Mouse (Mus musculus): ENCODE measurements around the gene Lrrc7. TPM values are rescaled to one million over a fixed set of nuclear protein-coding genes. Genes with fewer than 3 reads are reported as not detected.

The Lrrc7 gene
- polyA plus RNA-seq, 1 experiment from 2014 or later = 0.11 TPM

GRCm38 (mm10) chr3:158375885-158376284 is 186.1 kb downstream of the Lrrc7 start:
- peak; percentile 12 for DNase-seq (ENCODE audit: low spot score)
- no peaks in the 10 kb centered on the region for H3K36me3 ChIP-seq (ENCODE audit: insufficient read depth, low read length)
- peak; percentile 64 for TF ChIP-seq CTCF (IDR thresholded peaks at IDR 0.05; ENCODE audit: low read depth)
- WGBS = 0% methylated on average over 1 of the region's 1 CpGs
- H3K27me3 ChIP-seq (ENCODE audit: insufficient read depth, low read length) = no peaks in the 10 kb centered on the region
- no peaks in the 10 kb centered on the region for H3K9me3 ChIP-seq (replicated peaks; ENCODE audit: low read length)
- no peak overlapping the region for H3K27ac ChIP-seq
- H3K4me2 ChIP-seq (ENCODE audit: low read length) = no peak overlapping the region
- H3K4me1 ChIP-seq (replicated peaks; ENCODE audit: insufficient read depth, low read length) = no peaks in the 10 kb centered on the region
- H3K4me3 ChIP-seq (replicated peaks; ENCODE audit: low read depth, low read length) = no peak overlapping the region
- no peak overlapping the region for H3K9ac ChIP-seq (ENCODE audit: low read depth, low read length)
- ATAC-seq (replicated peaks; ENCODE audit: low FRiP score, low read depth) = no peak

- no peak for ATAC-seq (replicated peaks; ENCODE audit: low FRiP score, low read depth)
- H3K4me1 ChIP-seq (replicated peaks; ENCODE audit: insufficient read depth, low read length) = no peaks in the 10 kb centered on the region
- no peaks in the 10 kb centered on the region for H3K9me3 ChIP-seq (replicated peaks; ENCODE audit: low read length)
- no peaks in the 10 kb centered on the region for H3K27me3 ChIP-seq (ENCODE audit: insufficient read depth, low read length)
- no peak overlapping the region for H3K27ac ChIP-seq
- no peak for TF ChIP-seq CTCF (IDR thresholded peaks at IDR 0.05; ENCODE audit: low read depth)
- H3K4me2 ChIP-seq (ENCODE audit: low read length) = no peak overlapping the region
- no peaks in the 10 kb centered on the region for H3K36me3 ChIP-seq (ENCODE audit: insufficient read depth, low read length)
- 80% methylated on average over 3 of the region's 3 CpGs for whole genome bisulfite sequencing
- no peak overlapping the region for H3K4me3 ChIP-seq (replicated peaks; ENCODE audit: low read depth, low read length)
- H3K9ac ChIP-seq (ENCODE audit: low read depth, low read length) = no peak overlapping the region
- DNase-seq (ENCODE audit: low spot score) = no peak
These were observed 192.9 kb downstream of the Lrrc7 start for GRCm38 (mm10) chr3:158369169-158369568.

GRCm38 (mm10) chr3:158365801-158366200 is 196.2 kb downstream of the Lrrc7 start:
- ATAC-seq (replicated peaks; ENCODE audit: low FRiP score, low read depth) = no peak
- WGBS = 74% methylated on average over 3 of the region's 3 CpGs
- no peaks in the 10 kb centered on the region for H3K4me1 ChIP-seq (replicated peaks; ENCODE audit: insufficient read depth, low read length)
- no peaks in the 10 kb centered on the region for H3K36me3 ChIP-seq (ENCODE audit: insufficient read depth, low read length)
- H3K4me3 ChIP-seq (replicated peaks; ENCODE audit: low read depth, low read length) = no peak overlapping the region
- no peaks in the 10 kb centered on the region for H3K27me3 ChIP-seq (ENCODE audit: insufficient read depth, low read length)
- no peak for TF ChIP-seq CTCF (IDR thresholded peaks at IDR 0.05; ENCODE audit: low read depth)
- no peaks in the 10 kb centered on the region for H3K9me3 ChIP-seq (replicated peaks; ENCODE audit: low read length)
- no peak overlapping the region for H3K27ac ChIP-seq
- DNase-seq (ENCODE audit: low spot score) = no peak
- no peak overlapping the region for H3K4me2 ChIP-seq (ENCODE audit: low read length)
- no peak overlapping the region for H3K9ac ChIP-seq (ENCODE audit: low read depth, low read length)

- H3K9me3 ChIP-seq (replicated peaks; ENCODE audit: low read length) = no peaks in the 10 kb centered on the region
- H3K4me3 ChIP-seq (replicated peaks; ENCODE audit: low read depth, low read length) = no peak overlapping the region
- ATAC-seq (replicated peaks; ENCODE audit: low FRiP score, low read depth) = no peak
- DNase-seq (ENCODE audit: low spot score) = no peak
- H3K27ac ChIP-seq = no peak overlapping the region
- TF ChIP-seq CTCF (IDR thresholded peaks at IDR 0.05; ENCODE audit: low read depth) = no peak
- WGBS = 98% methylated on average over 2 of the region's 2 CpGs
- no peak overlapping the region for H3K4me2 ChIP-seq (ENCODE audit: low read length)
- H3K36me3 ChIP-seq (ENCODE audit: insufficient read depth, low read length) = no peaks in the 10 kb centered on the region
- no peaks in the 10 kb centered on the region for H3K4me1 ChIP-seq (replicated peaks; ENCODE audit: insufficient read depth, low read length)
- no peak overlapping the region for H3K9ac ChIP-seq (ENCODE audit: low read depth, low read length)
- H3K27me3 ChIP-seq (ENCODE audit: insufficient read depth, low read length) = no peaks in the 10 kb centered on the region
These were observed 199.9 kb downstream of the Lrrc7 start for GRCm38 (mm10) chr3:158362091-158362490.

GRCm38 (mm10) chr3:158356706-158357105 is 205.3 kb downstream of the Lrrc7 start:
- DNase-seq (ENCODE audit: low spot score) (no peak), ATAC-seq (replicated peaks; ENCODE audit: low FRiP score, low read depth) (no peak)
- WGBS = 88% methylated on average over 1 of the region's 1 CpGs
- H3K9ac ChIP-seq (ENCODE audit: low read depth, low read length) = no peak overlapping the region
- H3K9me3 ChIP-seq (replicated peaks; ENCODE audit: low read length) = no peaks in the 10 kb centered on the region
- H3K36me3 ChIP-seq (ENCODE audit: insufficient read depth, low read length) = no peaks in the 10 kb centered on the region
- TF ChIP-seq CTCF (IDR thresholded peaks at IDR 0.05; ENCODE audit: low read depth) = no peak
- H3K27ac ChIP-seq = no peak overlapping the region
- no peaks in the 10 kb centered on the region for H3K4me1 ChIP-seq (replicated peaks; ENCODE audit: insufficient read depth, low read length)
- H3K4me2 ChIP-seq (ENCODE audit: low read length) = no peak overlapping the region
- no peaks in the 10 kb centered on the region for H3K27me3 ChIP-seq (ENCODE audit: insufficient read depth, low read length)
- no peak overlapping the region for H3K4me3 ChIP-seq (replicated peaks; ENCODE audit: low read depth, low read length)

GRCm38 (mm10) chr3:158356194-158356593 is 205.8 kb downstream of the Lrrc7 start:
- no peak for DNase-seq (ENCODE audit: low spot score)
- H3K36me3 ChIP-seq (ENCODE audit: insufficient read depth, low read length) = no peaks in the 10 kb centered on the region
- no peaks in the 10 kb centered on the region for H3K4me1 ChIP-seq (replicated peaks; ENCODE audit: insufficient read depth, low read length)
- no peaks in the 10 kb centered on the region for H3K9me3 ChIP-seq (replicated peaks; ENCODE audit: low read length)
- H3K4me3 ChIP-seq (replicated peaks; ENCODE audit: low read depth, low read length) = no peak overlapping the region
- no peak overlapping the region for H3K27ac ChIP-seq
- H3K9ac ChIP-seq (ENCODE audit: low read depth, low read length) = no peak overlapping the region
- H3K27me3 ChIP-seq (ENCODE audit: insufficient read depth, low read length) = no peaks in the 10 kb centered on the region
- no peak for TF ChIP-seq CTCF (IDR thresholded peaks at IDR 0.05; ENCODE audit: low read depth)
- ATAC-seq (replicated peaks; ENCODE audit: low FRiP score, low read depth) = no peak
- H3K4me2 ChIP-seq (ENCODE audit: low read length) = no peak overlapping the region
- WGBS = 83% methylated on average over 4 of the region's 4 CpGs

GRCm38 (mm10) chr3:158340808-158341207 is 221.2 kb downstream of the Lrrc7 start:
- ATAC-seq (replicated peaks; ENCODE audit: low FRiP score, low read depth) = no peak
- H3K36me3 ChIP-seq (ENCODE audit: insufficient read depth, low read length) = no peaks in the 10 kb centered on the region
- H3K9me3 ChIP-seq (replicated peaks; ENCODE audit: low read length) = no peaks in the 10 kb centered on the region
- no peak for DNase-seq (ENCODE audit: low spot score)
- TF ChIP-seq CTCF (IDR thresholded peaks at IDR 0.05; ENCODE audit: low read depth) = no peak
- H3K4me2 ChIP-seq (ENCODE audit: low read length) = no peak overlapping the region
- H3K9ac ChIP-seq (ENCODE audit: low read depth, low read length) = no peak overlapping the region
- no peaks in the 10 kb centered on the region for H3K27me3 ChIP-seq (ENCODE audit: insufficient read depth, low read length)
- H3K4me3 ChIP-seq (replicated peaks; ENCODE audit: low read depth, low read length) = no peak overlapping the region
- H3K4me1 ChIP-seq (replicated peaks; ENCODE audit: insufficient read depth, low read length) = no peaks in the 10 kb centered on the region
- no peak overlapping the region for H3K27ac ChIP-seq
